Mouse (Mus musculus): Measurements from ENCODE around the gene Nmt1.

Nmt1 gene

GRCm38 (mm10) chr11:103005254-103005981 lies 22.6 kb upstream of the Nmt1 start:
- no peak for DNase-seq (ENCODE audit: extremely low read depth, low read depth)

GRCm38 (mm10) chr11:103006286-103007000 lies 21.5 kb upstream of the Nmt1 start:
- no peak for DNase-seq (ENCODE audit: extremely low read depth, low read depth)

- peak; percentile 40 for DNase-seq (ENCODE audit: extremely low read depth, low read depth)
Observed at GRCm38 (mm10) chr11:103007001-103007340, 21.0 kb upstream of the Nmt1 start.

GRCm38 (mm10) chr11:103008558-103008957 lies 19.4 kb upstream of the Nmt1 start:
- no peak for DNase-seq (ENCODE audit: extremely low read depth, low read depth)

DNA sequence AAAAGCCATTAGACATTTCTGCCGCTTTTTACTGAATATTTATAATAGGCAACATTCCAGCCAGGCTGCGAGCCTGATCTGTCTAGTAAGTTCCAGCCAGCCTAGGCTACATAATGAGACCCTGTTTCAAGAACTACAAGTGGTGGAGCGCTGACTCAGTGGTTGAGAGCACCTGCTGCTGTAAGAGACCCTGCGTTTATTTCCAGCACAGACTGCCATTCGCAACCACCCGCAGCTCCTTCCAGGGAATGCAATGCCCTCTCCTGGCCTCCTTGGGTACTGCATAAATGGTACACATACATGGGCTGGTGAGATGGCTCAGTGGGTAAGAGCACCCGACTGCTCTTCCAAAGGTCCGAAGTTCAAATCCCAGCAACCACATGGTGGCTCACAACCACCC lies 18.8 kb upstream of the Nmt1 start:
- no peak for DNase-seq (ENCODE audit: extremely low read depth, low read depth)

DNA sequence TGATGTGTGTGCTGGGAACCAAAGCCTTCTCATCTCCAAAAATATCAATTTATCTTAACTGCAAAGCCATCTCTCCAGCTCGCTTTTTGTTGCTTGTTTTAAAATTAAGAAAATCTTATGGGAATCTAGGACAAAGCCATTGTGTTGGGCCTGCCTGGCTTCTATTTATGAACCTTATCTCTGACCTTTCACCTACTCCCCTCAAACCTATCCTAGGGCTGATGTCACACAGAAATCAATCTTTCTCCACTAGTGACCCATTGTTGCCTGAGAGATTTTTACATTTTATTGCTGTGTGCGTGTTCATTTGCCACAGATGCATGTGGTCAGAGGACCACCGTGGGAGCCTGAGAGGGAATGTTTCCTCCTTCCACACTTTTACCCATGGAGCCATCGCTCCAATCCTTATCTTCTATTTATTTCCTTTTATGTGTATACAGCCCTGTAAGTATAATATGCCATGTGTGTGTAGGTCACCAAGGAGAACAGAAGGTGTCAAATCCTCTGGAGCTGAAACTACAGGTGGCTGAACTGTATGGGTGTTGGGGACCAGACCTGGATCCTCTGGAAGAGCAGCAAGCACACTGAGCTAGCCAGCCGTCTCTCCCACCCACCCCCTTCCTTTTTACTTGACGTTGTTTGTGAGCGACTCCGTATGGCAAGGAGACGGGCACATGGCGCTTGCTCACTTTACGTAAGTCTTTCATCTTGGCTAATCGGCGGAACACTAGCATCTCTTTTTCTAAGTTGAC lies 17.4 kb upstream of the Nmt1 start:
- no peak for DNase-seq (ENCODE audit: extremely low read depth, low read depth)

DNA sequence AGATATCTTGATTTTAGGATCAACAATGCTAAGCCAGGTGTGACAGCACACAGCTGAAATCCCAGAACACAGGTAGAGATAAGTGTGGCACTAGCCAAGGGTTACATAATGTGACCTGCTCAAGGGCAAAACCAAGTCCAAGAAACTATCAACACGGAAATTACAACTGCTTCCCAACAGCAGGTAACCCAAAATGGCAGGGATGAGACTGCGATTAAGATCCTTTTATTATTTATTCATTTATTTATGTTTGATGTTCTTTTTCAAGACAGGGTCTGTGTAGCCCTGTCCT lies 16.8 kb upstream of the Nmt1 start:
- no peak for DNase-seq (ENCODE audit: extremely low read depth, low read depth)

- no peak for DNase-seq (ENCODE audit: extremely low read depth, low read depth)
Observed at GRCm38 (mm10) chr11:103015881-103016825, 11.8 kb upstream of the Nmt1 start.

GRCm38 (mm10) chr11:103016930-103017329 lies 11.1 kb upstream of the Nmt1 start:
- DNase-seq (ENCODE audit: extremely low read depth, low read depth) = peak; percentile 74

- DNase-seq (ENCODE audit: extremely low read depth, low read depth) = no peak
Observed at GRCm38 (mm10) chr11:103017661-103018060, 10.3 kb upstream of the Nmt1 start.

DNA sequence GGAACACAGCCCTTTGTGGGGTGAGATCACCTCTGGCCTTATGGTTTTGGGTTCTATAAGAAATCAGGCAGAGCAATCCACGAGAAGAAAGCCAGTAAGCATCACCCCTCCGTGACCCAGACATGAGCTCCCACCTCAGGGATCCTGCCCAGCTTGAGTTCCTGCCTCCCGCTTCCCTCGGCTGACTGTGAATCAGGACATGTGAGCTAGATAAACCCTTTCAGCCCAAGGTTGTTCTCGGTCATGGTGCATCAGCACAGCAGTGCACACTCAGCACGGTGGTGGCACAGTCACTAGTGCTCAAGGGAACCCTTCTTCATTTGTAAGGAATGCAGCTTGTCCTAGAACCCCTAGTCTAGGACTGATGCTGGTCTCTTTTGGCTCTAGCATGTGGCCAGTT lies 9.1 kb upstream of the Nmt1 start:
- no peak for DNase-seq (ENCODE audit: extremely low read depth, low read depth)

- no peak for DNase-seq (ENCODE audit: extremely low read depth, low read depth)
Observed at GRCm38 (mm10) chr11:103019325-103019724, 8.7 kb upstream of the Nmt1 start.

- DNase-seq (ENCODE audit: extremely low read depth, low read depth) = no peak
Observed at GRCm38 (mm10) chr11:103020713-103021335, 7.2 kb upstream of the Nmt1 start.

DNA sequence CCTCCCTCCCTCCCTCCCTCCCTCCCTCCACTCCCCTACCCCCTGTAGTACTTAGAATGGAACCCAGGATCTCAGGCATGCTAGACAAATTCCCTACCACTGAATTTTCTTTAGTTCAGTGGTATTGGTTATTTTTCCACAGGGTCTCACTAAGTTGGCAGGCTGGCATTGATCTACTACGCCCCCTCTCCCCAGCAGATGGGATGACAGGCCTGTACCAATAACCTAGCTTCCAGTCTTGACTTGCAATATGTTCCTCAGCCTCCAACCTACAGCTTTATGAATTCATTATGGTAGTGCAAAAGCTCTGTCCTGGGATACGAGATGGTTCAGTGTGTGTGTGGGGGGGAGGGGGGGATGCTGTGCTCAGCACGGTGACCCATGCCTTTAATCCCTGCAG lies 4.0 kb upstream of the Nmt1 start:
- DNase-seq (ENCODE audit: extremely low read depth, low read depth) = no peak

- no peak for DNase-seq (ENCODE audit: extremely low read depth, low read depth)
Observed at GRCm38 (mm10) chr11:103026901-103027300, 1.1 kb upstream of the Nmt1 start.

GRCm38 (mm10) chr11:103027570-103028175 lies 317 bp upstream of the Nmt1 start:
- DNase-seq (ENCODE audit: extremely low read depth, low read depth) = peak; percentile 70

GRCm38 (mm10) chr11:103033030-103033429 lies 5.0 kb downstream of the Nmt1 start:
- DNase-seq (ENCODE audit: extremely low read depth, low read depth) = no peak

- no peak for DNase-seq (ENCODE audit: extremely low read depth, low read depth)
Observed at GRCm38 (mm10) chr11:103035007-103035406, 7.0 kb downstream of the Nmt1 start.

DNA sequence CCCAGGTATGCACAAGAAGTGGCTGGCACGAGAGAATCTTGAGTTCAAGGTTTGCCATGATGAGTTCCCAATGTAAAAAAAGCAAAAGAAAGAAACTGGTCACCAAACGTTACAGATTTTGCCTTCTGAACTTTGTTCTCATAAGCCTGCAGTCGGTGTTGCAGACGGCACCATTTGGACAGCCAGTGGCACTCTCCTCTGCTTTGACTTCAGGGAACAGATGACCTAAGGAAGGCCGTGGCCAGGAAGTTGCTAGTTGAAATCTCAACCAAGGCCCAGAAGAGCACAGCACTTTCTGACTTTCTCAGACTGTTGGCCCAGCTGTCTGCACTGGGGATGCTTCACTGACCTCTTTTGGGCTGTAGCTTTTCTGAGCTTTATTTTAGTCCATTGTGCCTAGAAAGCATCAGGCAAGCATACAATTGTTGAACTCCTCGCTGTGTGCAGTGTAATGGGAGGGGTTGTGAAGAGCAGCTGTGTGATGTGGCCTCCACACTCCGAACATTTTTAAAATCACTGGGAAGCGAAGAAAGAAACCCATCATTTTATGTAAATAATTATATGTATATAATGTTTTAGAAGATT lies 9.0 kb downstream of the Nmt1 start:
- no peak for DNase-seq (ENCODE audit: extremely low read depth, low read depth)

DNA sequence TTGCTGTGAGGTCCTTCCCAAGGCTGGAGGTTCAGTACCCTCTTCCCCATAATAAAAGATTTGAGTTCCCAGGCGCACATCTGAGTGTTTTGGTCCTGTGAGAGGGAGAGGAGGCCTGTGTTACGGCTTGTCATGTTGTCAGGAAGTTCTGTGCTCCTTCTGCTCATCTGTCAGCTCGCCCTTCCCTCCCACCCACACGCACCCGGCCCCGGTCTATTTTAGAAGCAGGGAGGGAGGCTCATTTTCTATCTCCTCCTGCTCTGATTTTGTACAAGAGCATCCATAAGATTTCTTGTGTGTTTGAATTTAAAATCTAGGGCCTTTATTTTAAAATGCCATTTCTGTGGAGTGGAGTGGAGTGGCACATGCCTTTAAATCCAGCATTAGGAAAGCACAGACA lies 10.0 kb downstream of the Nmt1 start:
- no peak for DNase-seq (ENCODE audit: extremely low read depth, low read depth)

All from MEL-GATA-1-ER (cell line).